Mouse (Mus musculus) kidney, adult 2 months (tissue): ENCODE measurements around the gene Olfr1151. TPM values are rescaled to one million over a fixed set of nuclear protein-coding genes. Genes with fewer than 3 reads are reported as not detected.

Experiments used
- DNase-seq: peaks from one replicate; pipeline ENCODE4 v3.0.0; 2021
- H3K27ac ChIP-seq: fragments of 200-500 bp; 2 replicates; pipeline ENCODE4 v1.5.1; 2012; ENCODE audit warnings: low read depth, low read length, control low read depth, inconsistent platforms; ENCODE audit not compliant: insufficient read depth
- H3K27me3 ChIP-seq: fragments of 200-500 bp; replicated peaks from 2 replicates; pipeline ENCODE4 v1.6.1; 2012; ENCODE audit warnings: mild to moderate bottlenecking, moderate library complexity, low read length, inconsistent platforms; ENCODE audit not compliant: control insufficient read depth, insufficient read depth
- H3K36me3 ChIP-seq: fragments of 200-500 bp; 2 replicates; pipeline ENCODE4 v1.6.1; 2012; ENCODE audit warnings: mild to moderate bottlenecking, moderate library complexity, low read length, inconsistent platforms; ENCODE audit not compliant: control insufficient read depth, insufficient read depth
- H3K4me1 ChIP-seq: fragments of 200-500 bp; 2 replicates; pipeline ENCODE4 v1.6.1; 2011; ENCODE audit warnings: low read length; ENCODE audit not compliant: control insufficient read depth, insufficient read depth
- H3K4me3 ChIP-seq: fragments of 200-500 bp; 2 replicates; pipeline ENCODE4 v1.5.1; 2011; ENCODE audit warnings: mild to moderate bottlenecking, low read depth, low read length, control low read depth; ENCODE audit not compliant: insufficient read depth
- CTCF ChIP-seq: fragments of 200-500 bp; conservative IDR thresholded peaks from 2 replicates; pipeline ENCODE4 v1.5.1; 2011; ENCODE audit warnings: low read depth, mild to moderate bottlenecking, control low read depth, low read length, moderate library complexity, mixed read lengths; ENCODE audit not compliant: insufficient read depth, insufficient read length
- POLR2A ChIP-seq: fragments of 200-500 bp; IDR thresholded peaks from one replicate; pipeline ENCODE4 v1.6.1; 2011; ENCODE audit warnings: low read depth, low read length, control low read depth
- WGBS: fragments of 180-500 bp; shearing (Covaris S2); methylation state at CpG from one replicate; pipeline ENCODE4 v1.1.7; 2018; 5-methylcytosine and 5-hydroxymethylcytosine counted together
- polyA plus RNA-seq: library from polyadenylated mRNA; depleted of rRNA; stranded (reverse); fragments of >200 nt; gene quantifications from 2 replicates; pipeline ENCODE4 v1.2.3, GENCODE M21; 2012; rRNA removed

Olfr1151 gene
- not detected in 2 replicates for polyA plus RNA-seq

- TF ChIP-seq POLR2A: no peak
- no peak for TF ChIP-seq CTCF
- H3K27ac ChIP-seq: no peak within 1 kb of the TSS
- DNase-seq: no peak
- no peaks in the 10 kb centered on the region for H3K27me3 ChIP-seq
- H3K4me1 ChIP-seq: no peaks in the 10 kb centered on the region
- H3K36me3 ChIP-seq: no peaks in the 10 kb centered on the region
- 83% methylated on average over 1 of the region's 1 CpGs for WGBS
- H3K4me3 ChIP-seq: no peak within 1 kb of the TSS
These were observed at the start of gene Olfr1151 for GRCm38 (mm10) chr2:87855562-87855961. Olfr1151 (plus strand) TSS chr2:87855862.

- TF ChIP-seq CTCF (no peak), POLR2A (no peak)
- 80% methylated on average over 1 of the region's 1 CpGs for WGBS
- H3K27me3 ChIP-seq: no peaks in the 10 kb centered on the region
These were observed 46.1 kb upstream of the Olfr1151 start, which contains the start of gene Olfr1145 for GRCm38 (mm10) chr2:87809522-87809921. Olfr1145 (plus strand) TSS chr2:87809822.

GRCm38 (mm10) chr2:87830233-87830632 lies 25.4 kb upstream of the Olfr1151 start, which contains the start of gene Olfr1148:
Olfr1148 (plus strand) TSS chr2:87830533.
- Histone ChIP-seq H3K27ac (no peak within 1 kb of the TSS), H3K4me1 (no peaks in the 10 kb centered on the region), H3K36me3 (no peaks in the 10 kb centered on the region), H3K27me3 (no peaks in the 10 kb centered on the region), H3K4me3 (no peak within 1 kb of the TSS)
- WGBS: 92% methylated on average over 1 of the region's 1 CpGs
- DNase-seq: no peak
- TF ChIP-seq POLR2A (no peak), CTCF (no peak)

More at GRCm38 (mm10) chr2:87809522-87809921, 46.1 kb upstream of the Olfr1151 start, which contains the start of gene Olfr1145:
- DNase-seq: no peak
- no peaks in the 10 kb centered on the region for H3K36me3 ChIP-seq
- no peak within 1 kb of the TSS for H3K27ac ChIP-seq
- H3K4me1 ChIP-seq: no peaks in the 10 kb centered on the region
- no peak within 1 kb of the TSS for H3K4me3 ChIP-seq

- no peak for TF ChIP-seq CTCF
- TF ChIP-seq POLR2A: no peak
- no peaks in the 10 kb centered on the region for H3K4me1 ChIP-seq
- 86% methylated on average over 1 of the region's 1 CpGs for WGBS
- H3K36me3 ChIP-seq: no peaks in the 10 kb centered on the region
- DNase-seq: no peak
- no peak within 1 kb of the TSS for H3K27ac ChIP-seq
- no peak within 1 kb of the TSS for H3K4me3 ChIP-seq
- no peaks in the 10 kb centered on the region for H3K27me3 ChIP-seq
These were observed 12.0 kb upstream of the Olfr1151 start, which contains the start of gene Olfr1150-ps1 for GRCm38 (mm10) chr2:87843693-87844092. Olfr1150-ps1 (plus strand) TSS chr2:87843993.

- H3K27ac ChIP-seq: no peak within 1 kb of the TSS
- H3K27me3 ChIP-seq: no peaks in the 10 kb centered on the region
- H3K4me1 ChIP-seq: no peaks in the 10 kb centered on the region
- no peak for TF ChIP-seq POLR2A
- no peak for TF ChIP-seq CTCF
- no peak for DNase-seq
- no peaks in the 10 kb centered on the region for H3K36me3 ChIP-seq
- H3K4me3 ChIP-seq: no peak within 1 kb of the TSS
These were observed 10.5 kb downstream of the Olfr1151 start, which contains the start of gene Olfr1152 for GRCm38 (mm10) chr2:87866192-87866591. Olfr1152 (plus strand) TSS chr2:87866492.

- Histone ChIP-seq H3K4me1 (no peaks in the 10 kb centered on the region), H3K27me3 (no peaks in the 10 kb centered on the region), H3K27ac (no peak within 1 kb of the TSS), H3K36me3 (no peaks in the 10 kb centered on the region), H3K4me3 (no peak within 1 kb of the TSS)
- no peak for DNase-seq
- 61% methylated on average over 1 of the region's 1 CpGs for WGBS
- TF ChIP-seq POLR2A (no peak), CTCF (no peak)
These were observed 39.0 kb downstream of the Olfr1151 start, which contains the start of gene Olfr1153 for GRCm38 (mm10) chr2:87894662-87895061. Olfr1153 (plus strand) TSS chr2:87894962.

GRCm38 (mm10) chr2:87905066-87905465 lies 49.4 kb downstream of the Olfr1151 start, which contains the start of gene Olfr1154:
Olfr1154 (minus strand) TSS chr2:87905166.
- WGBS: 68% methylated on average over 1 of the region's 1 CpGs
- no peak for TF ChIP-seq CTCF
- H3K27ac ChIP-seq: no peak within 1 kb of the TSS
- no peak within 1 kb of the TSS for H3K4me3 ChIP-seq
- H3K36me3 ChIP-seq: no peaks in the 10 kb centered on the region
- no peak for DNase-seq
- H3K27me3 ChIP-seq: no peaks in the 10 kb centered on the region
- no peaks in the 10 kb centered on the region for H3K4me1 ChIP-seq

Other genes starting within 250 kb of the Olfr1151 start
- gene Olfr1130, start 249.7 kb upstream of the Olfr1151 start, polyA plus RNA-seq: not detected in 2 replicates
- gene Olfr1131, start 228.8 kb upstream of the Olfr1151 start, polyA plus RNA-seq: not detected in 2 replicates
- gene Olfr1132, start 218.3 kb upstream of the Olfr1151 start, polyA plus RNA-seq: not detected in 2 replicates
- gene Olfr1133, start 208.5 kb upstream of the Olfr1151 start, polyA plus RNA-seq: not detected in 2 replicates
- gene Olfr1134, start 197.4 kb upstream of the Olfr1151 start, polyA plus RNA-seq: not detected in 2 replicates
- gene Olfr1135, start 182.2 kb upstream of the Olfr1151 start, polyA plus RNA-seq: not detected in 2 replicates
- not detected in 2 replicates for gene Olfr1136, start 161.9 kb upstream of the Olfr1151 start, polyA plus RNA-seq
- not detected in 2 replicates for gene Olfr1137, start 142.7 kb upstream of the Olfr1151 start, polyA plus RNA-seq
- gene Olfr1138, start 115.9 kb upstream of the Olfr1151 start, polyA plus RNA-seq: not detected in 2 replicates
- not detected in 2 replicates for gene Olfr1140, start 112.1 kb upstream of the Olfr1151 start, polyA plus RNA-seq
- not detected in 2 replicates for gene Olfr1141, start 101.9 kb upstream of the Olfr1151 start, polyA plus RNA-seq
- gene Olfr152, start 76.4 kb upstream of the Olfr1151 start, polyA plus RNA-seq: not detected in 2 replicates
- not detected in 2 replicates for gene Olfr1143, start 55.3 kb upstream of the Olfr1151 start, polyA plus RNA-seq
- not detected in 2 replicates for gene Olfr1145, start 46.0 kb upstream of the Olfr1151 start, polyA plus RNA-seq
- not detected in 2 replicates for gene Olfr1148, start 25.3 kb upstream of the Olfr1151 start, polyA plus RNA-seq
- not detected in 2 replicates for gene Olfr1150-ps1, start 11.9 kb upstream of the Olfr1151 start, polyA plus RNA-seq
- not detected in 2 replicates for gene Olfr1152, start 10.6 kb downstream of the Olfr1151 start, polyA plus RNA-seq
- gene Olfr1153, start 39.1 kb downstream of the Olfr1151 start, polyA plus RNA-seq: not detected in 2 replicates
- not detected in 2 replicates for gene Olfr1154, start 49.3 kb downstream of the Olfr1151 start, polyA plus RNA-seq
- gene Olfr1155, start 89.3 kb downstream of the Olfr1151 start, polyA plus RNA-seq: not detected in 2 replicates
- gene Olfr1156, start 97.2 kb downstream of the Olfr1151 start, polyA plus RNA-seq: not detected in 2 replicates
- gene Olfr1157, start 112.4 kb downstream of the Olfr1151 start, polyA plus RNA-seq: not detected in 2 replicates
- not detected in 2 replicates for gene Olfr74, start 118.8 kb downstream of the Olfr1151 start, polyA plus RNA-seq
- not detected in 2 replicates for gene Olfr1158, start 134.3 kb downstream of the Olfr1151 start, polyA plus RNA-seq
- gene Olfr1160, start 152.4 kb downstream of the Olfr1151 start, polyA plus RNA-seq: not detected in 2 replicates
- not detected in 2 replicates for gene Olfr1161, start 166.9 kb downstream of the Olfr1151 start, polyA plus RNA-seq
- gene Olfr73, start 181.8 kb downstream of the Olfr1151 start, polyA plus RNA-seq: not detected in 2 replicates
- not detected in 2 replicates for gene Olfr1162, start 195.3 kb downstream of the Olfr1151 start, polyA plus RNA-seq
- gene Olfr1163, start 216.0 kb downstream of the Olfr1151 start, polyA plus RNA-seq: not detected in 2 replicates
- gene Olfr1164, start 238.1 kb downstream of the Olfr1151 start, polyA plus RNA-seq: not detected in 2 replicates